Mouse (Mus musculus): ENCODE results near the gene Tacc2. TPM values are rescaled to one million over a fixed set of nuclear protein-coding genes. Genes with fewer than 3 reads are reported as not detected.

Gene Tacc2
- polyA plus RNA-seq, 1 experiment, result 72.2 TPM

- TF ChIP-seq POLR2A (IDR thresholded peaks at IDR 0.05; ENCODE audit: low read depth, low read length) (no peak), CTCF (conservative IDR thresholded peaks at IDR 0.05; ENCODE audit: insufficient read depth, insufficient read length, low read depth, low read length) (no peak)
- Histone ChIP-seq H3K27me3 (replicated peaks; ENCODE audit: control insufficient read depth, insufficient read depth, low read length) (no peaks in the 10 kb centered on the region), H3K27ac (ENCODE audit: insufficient read depth, low read depth, low read length) (no peak overlapping the region), H3K4me3 (ENCODE audit: insufficient read depth, low read depth, low read length) (peak overlapping the region; percentile 31; the same call in 1 of the 2 replicates), H3K36me3 (ENCODE audit: control insufficient read depth, insufficient read depth, low read length) (no peaks in the 10 kb centered on the region), H3K4me1 (ENCODE audit: control insufficient read depth, insufficient read depth, low read length) (peaks cover 9% of the 10 kb centered on the region; the same call in 1 of the 2 replicates)
- 35% methylated on average over 39 of the region's 39 CpGs for WGBS
- peak; percentile 32 for DNase-seq
Measured at GRCm38 (mm10) chr7:130692392-130692942, 115.2 kb downstream of the Tacc2 start.

- Histone ChIP-seq H3K36me3 (ENCODE audit: control insufficient read depth, insufficient read depth, low read length) (no peaks in the 10 kb centered on the region), H3K4me3 (ENCODE audit: insufficient read depth, low read depth, low read length) (peak overlapping the region; percentile 31; the same call in 1 of the 2 replicates), H3K27me3 (replicated peaks; ENCODE audit: control insufficient read depth, insufficient read depth, low read length) (no peaks in the 10 kb centered on the region), H3K4me1 (ENCODE audit: control insufficient read depth, insufficient read depth, low read length) (peaks cover 9% of the 10 kb centered on the region; the same call in 1 of the 2 replicates), H3K27ac (ENCODE audit: insufficient read depth, low read depth, low read length) (no peak overlapping the region)
- DNase-seq, result no peak
- TF ChIP-seq CTCF (conservative IDR thresholded peaks at IDR 0.05; ENCODE audit: insufficient read depth, insufficient read length, low read depth, low read length) (no peak), POLR2A (IDR thresholded peaks at IDR 0.05; ENCODE audit: low read depth, low read length) (no peak)
- WGBS, result 44% methylated on average over 19 of the region's 19 CpGs
Measured at GRCm38 (mm10) chr7:130692943-130693799, 115.9 kb downstream of the Tacc2 start.

- DNase-seq, result no peak
Measured at GRCm38 (mm10) chr7:130693800-130694193, 116.6 kb downstream of the Tacc2 start.

GRCm38 (mm10) chr7:130695669-130696338, 118.6 kb downstream of the Tacc2 start:
- Histone ChIP-seq H3K36me3 (ENCODE audit: control insufficient read depth, insufficient read depth, low read length) (no peaks in the 10 kb centered on the region), H3K4me1 (ENCODE audit: control insufficient read depth, insufficient read depth, low read length) (peaks cover 4% of the 10 kb centered on the region; the same call in 1 of the 2 replicates), H3K4me3 (ENCODE audit: insufficient read depth, low read depth, low read length) (no peak overlapping the region), H3K27ac (ENCODE audit: insufficient read depth, low read depth, low read length) (no peak overlapping the region), H3K27me3 (replicated peaks; ENCODE audit: control insufficient read depth, insufficient read depth, low read length) (no peaks in the 10 kb centered on the region)
- 71% methylated on average over 13 of the region's 13 CpGs for WGBS
- no peak for TF ChIP-seq POLR2A (IDR thresholded peaks at IDR 0.05; ENCODE audit: low read depth, low read length)
- no peak for TF ChIP-seq CTCF (conservative IDR thresholded peaks at IDR 0.05; ENCODE audit: insufficient read depth, insufficient read length, low read depth, low read length)
- DNase-seq, result no peak

More at GRCm38 (mm10) chr7:130693800-130694193, 116.6 kb downstream of the Tacc2 start:
- no peak overlapping the region for H3K4me3 ChIP-seq (ENCODE audit: insufficient read depth, low read depth, low read length)
- H3K27me3 ChIP-seq (replicated peaks; ENCODE audit: control insufficient read depth, insufficient read depth, low read length), result no peaks in the 10 kb centered on the region
- peaks cover 9% of the 10 kb centered on the region; the same call in 1 of the 2 replicates for H3K4me1 ChIP-seq (ENCODE audit: control insufficient read depth, insufficient read depth, low read length)
- H3K36me3 ChIP-seq (ENCODE audit: control insufficient read depth, insufficient read depth, low read length), result no peaks in the 10 kb centered on the region
- 73% methylated on average over 11 of the region's 11 CpGs for WGBS
- TF ChIP-seq CTCF (conservative IDR thresholded peaks at IDR 0.05; ENCODE audit: insufficient read depth, insufficient read length, low read depth, low read length) (no peak), POLR2A (IDR thresholded peaks at IDR 0.05; ENCODE audit: low read depth, low read length) (no peak)
- no peak overlapping the region for H3K27ac ChIP-seq (ENCODE audit: insufficient read depth, low read depth, low read length)

- Histone ChIP-seq H3K27me3 (replicated peaks; ENCODE audit: control insufficient read depth, insufficient read depth, low read length) (no peaks in the 10 kb centered on the region), H3K36me3 (ENCODE audit: control insufficient read depth, insufficient read depth, low read length) (no peaks in the 10 kb centered on the region; the same call in 1 of the 2 replicates), H3K4me3 (ENCODE audit: insufficient read depth, low read depth, low read length) (no peak overlapping the region), H3K27ac (ENCODE audit: insufficient read depth, low read depth, low read length) (no peak overlapping the region), H3K4me1 (ENCODE audit: control insufficient read depth, insufficient read depth, low read length) (no peaks in the 10 kb centered on the region)
- 77% methylated on average over 16 of the region's 16 CpGs for WGBS
- DNase-seq, result no peak
- TF ChIP-seq POLR2A (IDR thresholded peaks at IDR 0.05; ENCODE audit: low read depth, low read length), result no peak
- no peak for TF ChIP-seq CTCF (conservative IDR thresholded peaks at IDR 0.05; ENCODE audit: insufficient read depth, insufficient read length, low read depth, low read length)
Measured at GRCm38 (mm10) chr7:130696347-130697234, 119.4 kb downstream of the Tacc2 start.

GRCm38 (mm10) chr7:130698480-130698879, 121.2 kb downstream of the Tacc2 start:
- no peaks in the 10 kb centered on the region for H3K27me3 ChIP-seq (replicated peaks; ENCODE audit: control insufficient read depth, insufficient read depth, low read length)
- H3K4me3 ChIP-seq (ENCODE audit: insufficient read depth, low read depth, low read length), result no peak overlapping the region
- no peak for DNase-seq
- H3K36me3 ChIP-seq (ENCODE audit: control insufficient read depth, insufficient read depth, low read length), result no peaks in the 10 kb centered on the region; the same call in 1 of the 2 replicates
- TF ChIP-seq POLR2A (IDR thresholded peaks at IDR 0.05; ENCODE audit: low read depth, low read length) (no peak), CTCF (conservative IDR thresholded peaks at IDR 0.05; ENCODE audit: insufficient read depth, insufficient read length, low read depth, low read length) (no peak)
- H3K4me1 ChIP-seq (ENCODE audit: control insufficient read depth, insufficient read depth, low read length), result no peaks in the 10 kb centered on the region
- H3K27ac ChIP-seq (ENCODE audit: insufficient read depth, low read depth, low read length), result no peak overlapping the region

Data from kidney, adult 2 months (tissue).